Mouse (Mus musculus): Measurements from ENCODE around the gene Rfc4. TPM values are rescaled to one million over a fixed set of nuclear protein-coding genes. Genes with fewer than 3 reads are reported as not detected.

Gene Rfc4
- polyA plus RNA-seq, 1 experiment from 2014 or later: 182 TPM

DNA sequence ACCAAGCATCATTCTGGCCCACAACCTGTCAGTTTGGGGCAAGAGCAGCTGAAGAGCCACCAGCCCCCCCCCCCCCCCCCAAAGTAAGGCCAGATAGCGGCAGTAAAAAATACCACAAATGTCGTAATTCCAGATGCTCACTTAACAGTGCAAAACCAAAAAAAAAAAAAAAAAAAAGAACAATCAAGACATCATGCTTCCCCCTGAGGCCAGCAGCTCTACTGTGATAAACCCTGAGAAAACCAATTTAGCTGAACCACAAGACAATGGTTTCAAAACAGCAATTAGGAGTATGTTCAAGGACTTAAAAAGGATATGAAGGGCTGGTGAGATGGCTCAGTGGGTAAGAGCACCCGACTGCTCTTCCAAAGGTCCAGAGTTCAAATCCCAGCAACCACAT, 34.6 kb upstream of the Rfc4 start:
- DNase-seq (ENCODE audit: low spot score): no peak
- H3K9ac ChIP-seq (ENCODE audit: low read depth, low read length): no peak overlapping the region
- no peaks in the 10 kb centered on the region for H3K27me3 ChIP-seq (ENCODE audit: control insufficient read depth, insufficient read depth, low read length)
- H3K9me3 ChIP-seq (ENCODE audit: control insufficient read depth, low read length): no peaks in the 10 kb centered on the region
- ATAC-seq (ENCODE audit: low FRiP score): no peak
- no peak overlapping the region for H3K4me2 ChIP-seq (replicated peaks; ENCODE audit: low read depth, low read length)
- no peaks in the 10 kb centered on the region for H3K4me1 ChIP-seq (replicated peaks; ENCODE audit: control insufficient read depth, insufficient read depth, low read length)
- H3K36me3 ChIP-seq (ENCODE audit: control insufficient read depth, insufficient read depth, low read length): no peaks in the 10 kb centered on the region
- 98% methylated on average over 2 of the region's 3 CpGs for WGBS
- no peak overlapping the region for H3K4me3 ChIP-seq (ENCODE audit: low read depth, low read length)
- H3K27ac ChIP-seq (ENCODE audit: low read depth, low read length): no peak overlapping the region

DNA sequence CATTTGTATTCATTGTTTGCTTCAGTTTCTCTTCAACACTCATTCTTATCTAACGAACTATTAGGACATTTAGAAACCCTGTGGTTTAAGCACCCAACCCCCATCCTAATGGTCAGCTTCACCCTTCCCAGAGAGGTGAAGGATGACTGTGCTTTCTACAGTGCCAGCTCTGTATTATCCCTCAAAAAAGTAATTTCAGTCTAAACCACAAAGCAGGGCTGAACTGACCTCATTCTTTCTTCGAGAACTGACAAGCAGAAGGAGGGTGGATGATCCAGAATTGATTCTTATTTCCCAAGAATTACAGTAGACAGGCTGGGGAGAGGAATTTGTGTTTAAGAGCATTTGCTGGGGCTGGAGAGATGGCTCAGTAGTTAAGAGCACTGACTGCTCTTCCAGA, 32.2 kb upstream of the Rfc4 start:
- H3K9ac ChIP-seq (ENCODE audit: low read depth, low read length): no peak overlapping the region
- H3K4me1 ChIP-seq (replicated peaks; ENCODE audit: control insufficient read depth, insufficient read depth, low read length): no peaks in the 10 kb centered on the region
- no peaks in the 10 kb centered on the region for H3K27me3 ChIP-seq (ENCODE audit: control insufficient read depth, insufficient read depth, low read length)
- no peak for ATAC-seq (ENCODE audit: low FRiP score)
- no peak for DNase-seq (ENCODE audit: low spot score)
- no peak overlapping the region for H3K4me3 ChIP-seq (ENCODE audit: low read depth, low read length)
- no peaks in the 10 kb centered on the region for H3K36me3 ChIP-seq (ENCODE audit: control insufficient read depth, insufficient read depth, low read length)
- H3K27ac ChIP-seq (ENCODE audit: low read depth, low read length): no peak overlapping the region
- 79% methylated on average over 2 of the region's 2 CpGs for WGBS
- H3K4me2 ChIP-seq (replicated peaks; ENCODE audit: low read depth, low read length): no peak overlapping the region
- no peaks in the 10 kb centered on the region for H3K9me3 ChIP-seq (ENCODE audit: control insufficient read depth, low read length)

- DNase-seq (ENCODE audit: low spot score): no peak
- Histone ChIP-seq H3K4me3 (ENCODE audit: low read depth, low read length) (no peak overlapping the region), H3K27me3 (ENCODE audit: control insufficient read depth, insufficient read depth, low read length) (no peaks in the 10 kb centered on the region), H3K27ac (ENCODE audit: low read depth, low read length) (no peak overlapping the region), H3K9ac (ENCODE audit: low read depth, low read length) (no peak overlapping the region), H3K9me3 (ENCODE audit: control insufficient read depth, low read length) (no peaks in the 10 kb centered on the region), H3K4me1 (replicated peaks; ENCODE audit: control insufficient read depth, insufficient read depth, low read length) (no peaks in the 10 kb centered on the region), H3K36me3 (ENCODE audit: control insufficient read depth, insufficient read depth, low read length) (no peaks in the 10 kb centered on the region), H3K4me2 (replicated peaks; ENCODE audit: low read depth, low read length) (no peak overlapping the region)
- ATAC-seq (ENCODE audit: low FRiP score): no peak
- 65% methylated on average over 2 of the region's 2 CpGs for WGBS
Measured at GRCm38 (mm10) chr16:23158957-23159356, 31.4 kb upstream of the Rfc4 start.

- DNase-seq (ENCODE audit: low spot score): no peak
- Histone ChIP-seq H3K36me3 (ENCODE audit: control insufficient read depth, insufficient read depth, low read length) (no peaks in the 10 kb centered on the region), H3K4me1 (replicated peaks; ENCODE audit: control insufficient read depth, insufficient read depth, low read length) (no peaks in the 10 kb centered on the region), H3K9ac (ENCODE audit: low read depth, low read length) (no peak overlapping the region), H3K4me3 (ENCODE audit: low read depth, low read length) (no peak overlapping the region), H3K4me2 (replicated peaks; ENCODE audit: low read depth, low read length) (no peak overlapping the region), H3K27me3 (ENCODE audit: control insufficient read depth, insufficient read depth, low read length) (no peaks in the 10 kb centered on the region), H3K9me3 (ENCODE audit: control insufficient read depth, low read length) (no peaks in the 10 kb centered on the region), H3K27ac (ENCODE audit: low read depth, low read length) (no peak overlapping the region)
- WGBS: 82% methylated on average over 7 of the region's 7 CpGs
- ATAC-seq (ENCODE audit: low FRiP score): no peak
Measured at GRCm38 (mm10) chr16:23158292-23158691, 30.8 kb upstream of the Rfc4 start.

- H3K4me1 ChIP-seq (replicated peaks; ENCODE audit: control insufficient read depth, insufficient read depth, low read length): no peaks in the 10 kb centered on the region
- DNase-seq (ENCODE audit: low spot score) (no peak), ATAC-seq (ENCODE audit: low FRiP score) (no peak)
- H3K36me3 ChIP-seq (ENCODE audit: control insufficient read depth, insufficient read depth, low read length): no peaks in the 10 kb centered on the region
- no peaks in the 10 kb centered on the region for H3K27me3 ChIP-seq (ENCODE audit: control insufficient read depth, insufficient read depth, low read length)
- H3K4me2 ChIP-seq (replicated peaks; ENCODE audit: low read depth, low read length): no peak overlapping the region
- whole genome bisulfite sequencing: 93% methylated on average over 13 of the region's 13 CpGs
- H3K27ac ChIP-seq (ENCODE audit: low read depth, low read length): no peak overlapping the region
- H3K9ac ChIP-seq (ENCODE audit: low read depth, low read length): no peak overlapping the region
- no peak overlapping the region for H3K4me3 ChIP-seq (ENCODE audit: low read depth, low read length)
- no peaks in the 10 kb centered on the region for H3K9me3 ChIP-seq (ENCODE audit: control insufficient read depth, low read length)
Measured at GRCm38 (mm10) chr16:23157013-23157412, 29.5 kb upstream of the Rfc4 start.

GRCm38 (mm10) chr16:23154261-23154660, 26.7 kb upstream of the Rfc4 start:
- Histone ChIP-seq H3K9ac (ENCODE audit: low read depth, low read length) (no peak overlapping the region), H3K4me3 (ENCODE audit: low read depth, low read length) (no peak overlapping the region), H3K36me3 (ENCODE audit: control insufficient read depth, insufficient read depth, low read length) (no peaks in the 10 kb centered on the region), H3K4me2 (replicated peaks; ENCODE audit: low read depth, low read length) (no peak overlapping the region), H3K4me1 (replicated peaks; ENCODE audit: control insufficient read depth, insufficient read depth, low read length) (no peaks in the 10 kb centered on the region), H3K27ac (ENCODE audit: low read depth, low read length) (no peak overlapping the region), H3K9me3 (ENCODE audit: control insufficient read depth, low read length) (no peaks in the 10 kb centered on the region), H3K27me3 (ENCODE audit: control insufficient read depth, insufficient read depth, low read length) (no peaks in the 10 kb centered on the region)
- no peak for ATAC-seq (ENCODE audit: low FRiP score)
- 80% methylated on average over 5 of the region's 5 CpGs for WGBS
- DNase-seq (ENCODE audit: low spot score): no peak

GRCm38 (mm10) chr16:23151423-23151822, 23.9 kb upstream of the Rfc4 start:
- 37% methylated on average over 2 of the region's 2 CpGs for WGBS
- H3K4me3 ChIP-seq (ENCODE audit: low read depth, low read length): no peak overlapping the region
- ATAC-seq (ENCODE audit: low FRiP score): no peak

DNA sequence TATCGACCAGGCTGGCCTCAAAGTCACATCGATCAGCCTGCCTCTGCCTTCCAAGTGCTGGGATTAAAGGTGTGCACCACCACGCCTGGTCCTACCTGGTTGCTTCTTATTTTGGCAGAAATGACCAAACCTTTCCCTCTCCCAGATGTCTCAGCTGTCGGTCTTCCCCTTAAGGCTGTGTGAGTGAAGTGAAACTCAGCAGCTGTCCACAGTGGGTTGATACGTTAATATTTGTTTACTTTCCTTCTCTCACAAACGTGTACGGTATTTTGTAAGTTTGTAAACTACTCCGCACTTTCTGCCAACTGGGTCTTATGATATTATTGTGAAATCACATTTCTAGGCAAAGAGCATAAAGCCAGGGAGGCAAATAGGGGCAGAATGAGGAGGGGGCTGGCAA, 21.9 kb upstream of the Rfc4 start:
- H3K36me3 ChIP-seq (ENCODE audit: control insufficient read depth, insufficient read depth, low read length): no peaks in the 10 kb centered on the region
- H3K9ac ChIP-seq (ENCODE audit: low read depth, low read length): no peak overlapping the region
- no peak for ATAC-seq (ENCODE audit: low FRiP score)
- WGBS: 80% methylated on average over 8 of the region's 8 CpGs
- DNase-seq (ENCODE audit: low spot score): no peak
- no peaks in the 10 kb centered on the region for H3K9me3 ChIP-seq (ENCODE audit: control insufficient read depth, low read length)
- H3K4me3 ChIP-seq (ENCODE audit: low read depth, low read length): no peak overlapping the region
- no peaks in the 10 kb centered on the region for H3K4me1 ChIP-seq (replicated peaks; ENCODE audit: control insufficient read depth, insufficient read depth, low read length)
- H3K27ac ChIP-seq (ENCODE audit: low read depth, low read length): no peak overlapping the region
- no peak overlapping the region for H3K4me2 ChIP-seq (replicated peaks; ENCODE audit: low read depth, low read length)
- H3K27me3 ChIP-seq (ENCODE audit: control insufficient read depth, insufficient read depth, low read length): no peaks in the 10 kb centered on the region

More at GRCm38 (mm10) chr16:23151423-23151822, 23.9 kb upstream of the Rfc4 start:
- Histone ChIP-seq H3K27ac (ENCODE audit: low read depth, low read length) (no peak overlapping the region), H3K9me3 (ENCODE audit: control insufficient read depth, low read length) (no peaks in the 10 kb centered on the region), H3K27me3 (ENCODE audit: control insufficient read depth, insufficient read depth, low read length) (no peaks in the 10 kb centered on the region), H3K9ac (ENCODE audit: low read depth, low read length) (no peak overlapping the region), H3K36me3 (ENCODE audit: control insufficient read depth, insufficient read depth, low read length) (no peaks in the 10 kb centered on the region), H3K4me2 (replicated peaks; ENCODE audit: low read depth, low read length) (no peak overlapping the region), H3K4me1 (replicated peaks; ENCODE audit: control insufficient read depth, insufficient read depth, low read length) (no peaks in the 10 kb centered on the region)
- DNase-seq (ENCODE audit: low spot score): peak; percentile 6

DNA sequence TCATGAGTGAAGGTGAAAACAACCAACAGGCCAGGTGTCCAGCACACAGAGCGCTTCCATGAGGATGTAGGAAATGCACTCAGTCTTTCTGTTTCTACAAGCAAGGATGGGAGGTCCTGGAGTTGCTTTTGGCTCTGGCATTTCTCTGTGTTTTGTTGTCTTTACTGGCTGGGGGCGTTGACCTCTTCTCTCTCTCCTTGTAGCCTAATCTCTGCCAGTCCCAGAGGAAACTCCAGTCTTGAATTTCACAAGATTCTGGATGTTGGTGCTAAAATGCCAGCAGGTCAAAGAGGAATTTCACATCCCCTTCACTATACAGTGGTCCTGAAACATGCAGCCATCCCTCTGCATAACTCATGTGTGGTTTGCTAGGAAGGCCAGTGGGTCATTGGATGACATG, 21.4 kb upstream of the Rfc4 start:
- H3K27ac ChIP-seq (ENCODE audit: low read depth, low read length): no peak overlapping the region
- H3K36me3 ChIP-seq (ENCODE audit: control insufficient read depth, insufficient read depth, low read length): no peaks in the 10 kb centered on the region
- DNase-seq (ENCODE audit: low spot score) (no peak), ATAC-seq (ENCODE audit: low FRiP score) (no peak)
- no peaks in the 10 kb centered on the region for H3K4me1 ChIP-seq (replicated peaks; ENCODE audit: control insufficient read depth, insufficient read depth, low read length)
- H3K4me2 ChIP-seq (replicated peaks; ENCODE audit: low read depth, low read length): no peak overlapping the region
- 71% methylated on average over 2 of the region's 2 CpGs for WGBS
- no peaks in the 10 kb centered on the region for H3K27me3 ChIP-seq (ENCODE audit: control insufficient read depth, insufficient read depth, low read length)
- no peak overlapping the region for H3K4me3 ChIP-seq (ENCODE audit: low read depth, low read length)
- no peaks in the 10 kb centered on the region for H3K9me3 ChIP-seq (ENCODE audit: control insufficient read depth, low read length)
- no peak overlapping the region for H3K9ac ChIP-seq (ENCODE audit: low read depth, low read length)
